Mouse (Mus musculus) left cerebral cortex, adult 8-10 months (tissue): ENCODE measurements at regions not wholly inside any gene's neighbourhood (a gene's known extent, or its start where the extent isn't known, plus 50 kb on each side); places are given as distances from the start of the nearest gene placed in this dataset.
"Not testable (repeated sequence)": the region's sequence is repeated elsewhere in the genome, so short reads cannot be mapped to it uniquely, and the experiment has no call there.

Experiments used
- DNase-seq, 2 experiments: peaks; one replicate each; pipeline ENCODE4 v3.0.0; 2022; ENCODE audit warnings: low spot score in 2 of 2

GRCm38 (mm10) chr16:21102033-21102432 lies 51.8 kb downstream of the Teddm3 start:
- DNase-seq: not testable (repeated sequence)

- not testable (repeated sequence) for DNase-seq
Observed at GRCm38 (mm10) chr16:21100126-21100525, 53.7 kb downstream of the Teddm3 start.

- DNase-seq: no peak
Observed at GRCm38 (mm10) chr16:21074779-21075148, 79.0 kb downstream of the Teddm3 start.

GRCm38 (mm10) chr16:21074082-21074778 lies 79.6 kb downstream of the Teddm3 start:
- not testable (repeated sequence) for DNase-seq

GRCm38 (mm10) chr16:21060211-21060610 lies 93.6 kb downstream of the Teddm3 start:
- no peak for DNase-seq

- DNase-seq: no peak
Observed at GRCm38 (mm10) chr16:21054772-21055171, 99.0 kb downstream of the Teddm3 start.

GRCm38 (mm10) chr16:21022087-21022486 lies 131.7 kb downstream of the Teddm3 start:
- not testable (repeated sequence) for DNase-seq

GRCm38 (mm10) chr16:21004871-21005270 lies 148.9 kb downstream of the Teddm3 start:
- no peak for DNase-seq

GRCm38 (mm10) chr16:21001126-21001525 lies 152.7 kb downstream of the Teddm3 start:
- no peak for DNase-seq

- no peak for DNase-seq
Observed at GRCm38 (mm10) chr16:20990524-20990923, 163.3 kb downstream of the Teddm3 start.

GRCm38 (mm10) chr16:20975406-20975805 lies 178.4 kb downstream of the Teddm3 start:
- no peak for DNase-seq

GRCm38 (mm10) chr16:20972442-20972841 lies 181.4 kb downstream of the Teddm3 start:
- no peak for DNase-seq

GRCm38 (mm10) chr16:20958905-20959304 lies 194.9 kb downstream of the Teddm3 start:
- DNase-seq: no peak

GRCm38 (mm10) chr16:20936722-20937121 lies 202.4 kb upstream of the Thpo start:
- no peak for DNase-seq

GRCm38 (mm10) chr16:20934846-20935245 lies 200.5 kb upstream of the Thpo start:
- not testable (repeated sequence) for DNase-seq

GRCm38 (mm10) chr16:20930003-20930402 lies 195.7 kb upstream of the Thpo start:
- not testable (repeated sequence) for DNase-seq

GRCm38 (mm10) chr16:20925776-20926175 lies 191.5 kb upstream of the Thpo start:
- not testable (repeated sequence) for DNase-seq

- DNase-seq: not testable (repeated sequence)
Observed at GRCm38 (mm10) chr16:20910864-20911263, 176.6 kb upstream of the Thpo start.

GRCm38 (mm10) chr16:20908467-20909351 lies 174.4 kb upstream of the Thpo start:
- peak in 1 of 2 experiments; percentile 19 for DNase-seq

- DNase-seq: no peak
Observed at GRCm38 (mm10) chr16:20895734-20896133, 161.4 kb upstream of the Thpo start.

- no peak for DNase-seq
Observed at GRCm38 (mm10) chr16:20871726-20872125, 137.4 kb upstream of the Thpo start.

- no peak for DNase-seq
Observed at GRCm38 (mm10) chr16:20866771-20867170, 132.5 kb upstream of the Thpo start.
